ENCODE assay signal across 13 mouse cellular contexts in the genomic region with DNA sequence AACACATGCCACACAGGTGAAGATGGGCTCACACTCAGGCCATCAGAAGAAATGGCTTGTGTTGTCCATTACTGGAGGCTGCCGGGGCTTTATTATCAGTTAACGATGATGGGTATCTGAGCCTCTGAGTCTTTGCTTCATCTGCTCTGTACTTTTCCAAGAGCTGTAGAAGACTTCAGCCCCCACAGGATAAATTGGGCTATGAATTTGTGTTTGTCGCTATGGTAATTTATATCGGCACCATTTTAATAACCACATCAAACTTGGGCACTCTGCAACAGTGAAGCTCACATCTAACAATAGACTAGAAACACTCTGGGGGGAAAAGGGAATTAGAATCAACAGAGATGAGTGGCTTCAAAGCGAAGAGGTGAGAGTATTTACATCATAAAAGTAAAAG.
"Had no signal": no experiment of that assay in that cellular context is flagged by ENCODE, and none has a peak within 500 bp of the region (broad histone marks: within the 10 kb centered on the region; RNA-seq: fewer than 3 reads in every experiment).

No protein-coding gene starts in this region.

- H3K9ac ChIP-seq: lung, embryonic 14.5 days; midbrain, embryonic 12.5 days; neural tube, embryonic 12.5 days; stomach, embryonic 15.5 days had no signal

- H3K27ac ChIP-seq: midbrain, embryonic 10.5 days; midbrain, embryonic 12.5 days; neural tube, embryonic 12.5 days; stomach, embryonic 15.5 days; stomach, postnatal 0 days had no signal

- H3K4me3 ChIP-seq: midbrain, embryonic 10.5 days; midbrain, embryonic 12.5 days; neural tube, embryonic 12.5 days; stomach, embryonic 15.5 days had no signal

- H3K36me3 ChIP-seq: midbrain, embryonic 10.5 days; midbrain, embryonic 12.5 days; neural tube, embryonic 12.5 days; stomach, embryonic 15.5 days had no signal

- H3K4me2 ChIP-seq: lung, embryonic 14.5 days; midbrain, embryonic 12.5 days; neural tube, embryonic 12.5 days; stomach, embryonic 15.5 days had no signal

- H3K4me1 ChIP-seq: midbrain, embryonic 10.5 days; midbrain, embryonic 12.5 days; neural tube, embryonic 12.5 days; stomach, embryonic 15.5 days had no signal

- H3K9me3 ChIP-seq: midbrain, embryonic 10.5 days; midbrain, embryonic 12.5 days; neural tube, embryonic 12.5 days; stomach, embryonic 15.5 days had no signal

- DNase-seq: lung, embryonic 14.5 days; lung, postnatal 10 days; lung, postnatal 4 days; midbrain, embryonic 14.5 days; right cerebral cortex, postnatal 14 days; thymus, adult 2 months; thymus, postnatal 25 days; thymus, postnatal 4 days had no signal

- H3K27me3 ChIP-seq: midbrain, embryonic 12.5 days; neural tube, embryonic 12.5 days; stomach, embryonic 15.5 days had no signal
